Mouse (Mus musculus) limb, embryonic 11.5 days (tissue): ENCODE results near the gene Entpd4b. TPM values are rescaled to one million over a fixed set of nuclear protein-coding genes. Genes with fewer than 3 reads are reported as not detected.
"Not testable (repeated sequence)": the region's sequence is repeated elsewhere in the genome, so short reads cannot be mapped to it uniquely, and the experiment has no call there.

Experiments used
- ATAC-seq: fragments of 200-750 bp; cut with Nextera tagmentation; 2 replicates; pipeline ENCODE4 v1.8.0; 2017; ENCODE audit warnings: low read depth; ENCODE audit not compliant: insufficient number of reproducible peaks, low FRiP score, low TSS enrichment
- DNase-seq: peaks from one replicate; pipeline ENCODE4 v3.0.0-alpha.2; 2015; ENCODE audit warnings: low spot score
- H3K27ac ChIP-seq: fragments of 300-500 bp; sonication (generic); replicated peaks from 2 replicates; pipeline ENCODE4 v1.5.1; 2014; ENCODE audit warnings: low read depth, mild to moderate bottlenecking, low read length
- H3K27me3 ChIP-seq: fragments of 300-500 bp; sonication (generic); 2 replicates; pipeline ENCODE4 v1.6.1; 2014; ENCODE audit warnings: mild to moderate bottlenecking, low read length, mixed read lengths; ENCODE audit not compliant: control insufficient read depth, insufficient read depth
- H3K36me3 ChIP-seq: fragments of 300-500 bp; sonication (generic); 2 replicates; pipeline ENCODE4 v1.6.1; 2014; ENCODE audit warnings: mild to moderate bottlenecking, low read length, moderate library complexity, mixed read lengths; ENCODE audit not compliant: control insufficient read depth, insufficient read depth
- H3K4me1 ChIP-seq: fragments of 300-500 bp; sonication (generic); 2 replicates; pipeline ENCODE4 v1.6.1; 2014; ENCODE audit warnings: low read length, mixed read lengths; ENCODE audit not compliant: control insufficient read depth, insufficient read depth
- H3K4me2 ChIP-seq: fragments of 300-500 bp; sonication (generic); 2 replicates; pipeline ENCODE4 v1.6.1; 2014; ENCODE audit warnings: low read depth, mild to moderate bottlenecking, moderate library complexity; ENCODE audit not compliant: severe bottlenecking
- H3K4me3 ChIP-seq: fragments of 300-500 bp; sonication (generic); 2 replicates; pipeline ENCODE4 v1.5.1; 2014; ENCODE audit warnings: low read depth, low read length
- H3K9ac ChIP-seq: fragments of 300-500 bp; sonication (generic); 2 replicates; pipeline ENCODE4 v1.6.1; 2014; ENCODE audit warnings: mild to moderate bottlenecking, low read length
- H3K9me3 ChIP-seq: fragments of 300-500 bp; sonication (generic); 2 replicates; pipeline ENCODE4 v1.6.1; 2016; ENCODE audit warnings: low read length; ENCODE audit not compliant: control insufficient read depth
- WGBS: fragments of 180-500 bp; shearing (Covaris S2); extraction: QIAGEN DNeasy Blood & Tissue Kit; methylation state at CpG from one replicate; pipeline ENCODE4 v1.1.7; 2014; 5-methylcytosine and 5-hydroxymethylcytosine counted together
- polyA plus RNA-seq: library from polyadenylated mRNA; unstranded; fragments of >200 nt; fragmentation: Nextera tagmentation; extraction: Ambion mirVana; gene quantifications from 2 replicates; pipeline ENCODE4 v1.2.1, GENCODE M21; 2014

Entpd4b gene
- polyA plus RNA-seq: 7.9 and 8.3 TPM in 2 replicates

GRCm38 (mm10) chr14:69555110-69555831, at the start of gene Entpd4b:
Gene Entpd4b, plus strand, starts transcription at chr14:69555424.
- H3K4me1 ChIP-seq, H3K9me3 ChIP-seq, DNase-seq, H3K36me3 ChIP-seq, H3K9ac ChIP-seq, H3K4me3 ChIP-seq, H3K27me3 ChIP-seq, H3K4me2 ChIP-seq, H3K27ac ChIP-seq: not testable (repeated sequence)
- no CpG with 5 or more reads among the region's 68 CpGs for WGBS
- peak; percentile 79; the same call in 1 of the 2 replicates for ATAC-seq

GRCm38 (mm10) chr14:69507000-69507399, 48.2 kb upstream of the Entpd4b start:
- H3K9me3 ChIP-seq, H3K27ac ChIP-seq, ATAC-seq, H3K4me3 ChIP-seq, H3K9ac ChIP-seq, H3K27me3 ChIP-seq, H3K4me2 ChIP-seq, H3K4me1 ChIP-seq, H3K36me3 ChIP-seq, DNase-seq: not testable (repeated sequence)
- WGBS: no CpG with 5 or more reads among the region's 1 CpGs

GRCm38 (mm10) chr14:69512449-69512848, 42.8 kb upstream of the Entpd4b start, which contains the start of gene Gm27179:
Gene Gm27179, minus strand, starts transcription at chr14:69512549.
- no CpG with 5 or more reads among the region's 2 CpGs for WGBS
- not testable (repeated sequence) for H3K9me3 ChIP-seq, H3K4me1 ChIP-seq, ATAC-seq, H3K36me3 ChIP-seq, H3K4me2 ChIP-seq, H3K27me3 ChIP-seq, DNase-seq, H3K4me3 ChIP-seq, H3K27ac ChIP-seq, H3K9ac ChIP-seq

- H3K27ac ChIP-seq, H3K27me3 ChIP-seq, H3K4me2 ChIP-seq, DNase-seq, H3K4me3 ChIP-seq, H3K9ac ChIP-seq, H3K36me3 ChIP-seq, H3K4me1 ChIP-seq, H3K9me3 ChIP-seq, ATAC-seq: not testable (repeated sequence)
- WGBS: no CpG with 5 or more reads among the region's 2 CpGs
Measured at GRCm38 (mm10) chr14:69520810-69521209, 34.4 kb upstream of the Entpd4b start.

- H3K4me3 ChIP-seq, H3K9ac ChIP-seq, H3K4me1 ChIP-seq, H3K9me3 ChIP-seq, ATAC-seq, DNase-seq, H3K27ac ChIP-seq, H3K27me3 ChIP-seq, H3K36me3 ChIP-seq, H3K4me2 ChIP-seq: not testable (repeated sequence)
- no CpG with 5 or more reads among the region's 1 CpGs for WGBS
Measured at GRCm38 (mm10) chr14:69523001-69523400, 32.2 kb upstream of the Entpd4b start.

GRCm38 (mm10) chr14:69526202-69526601, 29.0 kb upstream of the Entpd4b start:
- not testable (repeated sequence) for H3K4me3 ChIP-seq, H3K36me3 ChIP-seq

GRCm38 (mm10) chr14:69536539-69536938, 18.7 kb upstream of the Entpd4b start:
- not testable (repeated sequence) for H3K4me1 ChIP-seq, H3K4me3 ChIP-seq, H3K27me3 ChIP-seq, H3K9ac ChIP-seq, H3K9me3 ChIP-seq, H3K27ac ChIP-seq, H3K4me2 ChIP-seq, DNase-seq, H3K36me3 ChIP-seq, ATAC-seq
- no CpG with 5 or more reads among the region's 7 CpGs for WGBS

More at GRCm38 (mm10) chr14:69526202-69526601, 29.0 kb upstream of the Entpd4b start:
- H3K4me2 ChIP-seq, DNase-seq, H3K4me1 ChIP-seq, H3K27ac ChIP-seq, H3K9me3 ChIP-seq, H3K27me3 ChIP-seq, H3K9ac ChIP-seq, ATAC-seq: not testable (repeated sequence)
- no CpG with 5 or more reads among the region's 1 CpGs for WGBS

- not testable (repeated sequence) for H3K4me3 ChIP-seq, H3K36me3 ChIP-seq, DNase-seq, H3K4me1 ChIP-seq, ATAC-seq, H3K27me3 ChIP-seq, H3K4me2 ChIP-seq, H3K27ac ChIP-seq, H3K9ac ChIP-seq, H3K9me3 ChIP-seq
- WGBS: no CpG with 5 or more reads among the region's 5 CpGs
Measured at GRCm38 (mm10) chr14:69540113-69540512, 15.1 kb upstream of the Entpd4b start.
